Mouse (Mus musculus): ENCODE measurements around the gene Ift122.

Ift122 gene

DNA sequence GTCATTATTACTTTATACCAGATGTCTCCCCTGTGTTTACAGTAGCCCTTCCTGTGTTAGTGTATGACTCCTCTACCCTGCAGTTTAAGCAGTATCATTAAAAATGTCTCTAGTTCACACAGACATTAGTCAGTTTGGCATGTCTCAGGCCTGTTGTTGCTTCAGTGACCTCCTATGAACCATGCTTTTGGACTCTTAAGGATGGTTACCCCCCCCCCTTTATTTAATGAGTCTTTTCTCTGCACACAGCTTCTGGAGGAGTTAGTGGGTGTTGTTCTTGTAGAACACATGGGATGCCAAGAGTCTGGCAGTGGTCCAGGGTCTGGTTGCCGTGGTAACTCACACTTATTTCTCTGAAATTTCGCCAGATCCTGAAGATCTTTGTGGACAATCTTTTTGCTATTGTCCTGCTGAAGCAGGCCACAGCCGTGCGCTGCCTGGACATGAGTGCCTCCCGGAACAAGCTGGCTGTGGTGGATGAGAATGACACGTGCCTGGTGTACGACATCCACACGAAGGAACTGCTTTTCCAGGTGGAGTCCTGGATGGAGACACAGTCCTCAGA lies 38.3 kb downstream of the Ift122 start:
- DNase-seq, result peak; percentile 86

DNA sequence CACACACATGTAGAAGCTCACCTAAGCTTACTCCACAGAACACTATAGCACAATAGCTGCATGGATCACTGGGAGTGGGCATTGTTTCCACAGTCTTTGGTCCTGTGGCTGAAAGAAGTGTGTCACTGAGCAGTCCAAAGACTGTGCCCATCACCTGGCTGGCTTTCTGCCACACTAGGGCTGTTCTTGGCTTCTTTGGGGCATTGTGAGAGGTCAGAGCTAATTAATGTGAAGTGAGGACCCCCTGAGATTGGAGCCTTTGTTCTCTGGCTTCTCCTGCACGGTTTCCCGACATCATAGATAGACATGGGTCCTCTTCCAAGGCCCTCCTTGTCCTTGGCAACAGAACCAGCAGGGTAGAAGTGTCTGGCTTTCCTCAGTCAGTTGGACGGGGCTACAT lies 39.1 kb downstream of the Ift122 start:
- no peak for DNase-seq

DNA sequence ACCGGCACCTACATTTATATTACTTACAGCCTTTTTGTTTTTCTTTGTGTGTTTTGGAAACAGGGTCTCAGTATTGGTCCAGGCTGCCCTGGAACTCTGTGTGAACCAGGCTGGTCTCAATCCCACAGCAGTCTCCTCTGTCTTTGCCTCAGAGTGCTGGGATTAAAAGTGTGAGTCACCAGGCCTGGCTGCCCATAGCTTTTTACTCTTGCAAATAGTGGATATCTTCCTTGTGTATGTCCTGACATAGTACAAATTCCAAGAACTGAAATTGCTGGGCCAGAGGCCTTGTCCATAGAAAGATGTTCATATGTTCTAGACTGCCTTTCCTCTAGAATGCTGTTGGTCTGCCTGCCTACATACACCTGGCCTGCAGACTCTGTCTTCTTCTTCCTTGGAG lies 43.1 kb downstream of the Ift122 start:
- DNase-seq, result no peak

DNA sequence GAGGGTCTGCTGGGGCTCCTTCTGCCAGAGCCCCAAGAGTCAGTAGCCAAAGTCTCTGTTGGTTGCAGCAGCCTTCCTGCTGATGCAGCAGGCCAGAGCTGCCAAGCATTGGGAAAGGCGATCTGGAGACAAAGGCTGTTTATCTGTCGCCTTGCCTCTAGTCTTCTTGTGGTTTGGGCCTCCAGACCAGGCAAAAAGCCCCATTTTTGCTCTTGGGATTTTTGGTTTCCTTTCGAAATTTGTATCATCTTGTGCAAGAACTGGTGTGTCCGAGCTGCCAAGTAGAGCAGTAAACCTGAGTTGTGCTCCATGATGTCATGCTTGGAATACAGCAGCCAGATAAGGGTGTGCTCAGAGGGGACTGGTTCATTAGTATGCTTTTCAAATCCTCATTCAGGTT lies 43.8 kb downstream of the Ift122 start:
- DNase-seq, result no peak

DNA sequence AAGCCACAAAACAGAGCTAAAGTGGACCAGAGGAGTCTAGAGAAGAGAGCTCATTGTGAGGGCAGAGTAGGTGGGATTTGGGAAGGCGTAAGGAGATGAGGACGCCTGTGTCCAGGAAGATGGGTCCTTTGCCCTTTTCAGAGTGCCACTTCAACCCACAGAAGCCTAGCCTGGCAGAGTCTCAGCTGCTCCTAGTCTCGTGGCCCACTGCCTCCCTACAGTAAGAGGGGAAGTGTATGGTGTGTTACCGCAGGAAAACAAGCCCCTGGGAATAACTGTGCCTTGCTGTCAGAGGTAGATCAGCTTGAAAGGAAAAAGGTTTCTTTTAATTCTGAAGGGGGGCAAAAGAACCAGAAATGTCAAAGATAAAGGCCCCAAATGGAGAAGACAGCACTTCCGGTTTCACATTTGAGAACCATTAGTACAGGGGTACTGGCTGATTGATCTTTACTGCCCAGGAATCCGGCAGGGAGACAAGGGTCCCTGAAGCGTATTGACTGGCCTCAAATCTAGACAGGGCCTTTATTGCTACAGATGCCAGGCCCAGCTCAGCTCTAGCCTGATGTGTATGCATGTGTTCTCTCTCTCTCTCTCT lies 44.8 kb downstream of the Ift122 start:
- no peak for DNase-seq

DNA sequence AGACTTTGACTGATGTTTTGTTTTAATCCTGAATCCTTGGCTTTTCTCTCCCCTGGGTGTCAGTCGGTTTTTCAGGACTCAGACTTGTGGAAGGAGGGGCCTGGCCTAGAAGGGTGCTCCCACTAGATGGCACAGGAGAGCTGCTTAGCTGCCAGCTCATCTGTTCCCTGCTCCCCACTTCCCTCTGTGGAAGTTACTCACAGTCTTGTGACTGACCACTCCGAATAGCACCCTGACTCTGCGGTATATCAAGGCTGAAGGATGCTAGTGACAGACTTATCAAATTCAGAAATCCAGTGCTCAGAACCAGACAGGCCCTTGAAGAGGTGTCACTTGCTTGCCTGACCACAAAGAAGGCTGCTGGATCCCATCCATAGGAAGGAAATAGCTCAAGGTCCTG lies 47.8 kb downstream of the Ift122 start:
- peak; percentile 86 for DNase-seq

DNA sequence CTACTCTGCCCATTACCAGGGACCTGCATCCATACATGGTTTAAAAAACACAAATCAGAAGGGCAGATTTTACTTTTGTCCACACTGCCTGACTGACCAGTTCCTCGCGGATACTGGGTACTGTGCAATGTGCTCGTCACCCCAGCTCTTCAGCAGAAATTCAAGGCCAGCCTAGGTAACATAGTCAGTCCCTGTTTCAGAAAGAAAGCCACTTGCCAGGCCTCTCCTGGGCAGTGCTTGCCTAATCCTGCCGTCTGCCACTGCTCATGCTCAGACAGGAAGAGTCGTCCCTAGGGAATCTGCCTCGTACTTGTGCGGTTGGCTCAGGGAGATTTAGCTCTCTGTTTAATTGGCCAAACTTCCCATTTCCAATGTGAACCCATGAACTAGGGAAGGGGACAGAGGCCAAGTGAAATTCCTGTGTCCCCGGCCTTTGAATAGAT lies 48.2 kb downstream of the Ift122 start:
- DNase-seq, result no peak

DNA sequence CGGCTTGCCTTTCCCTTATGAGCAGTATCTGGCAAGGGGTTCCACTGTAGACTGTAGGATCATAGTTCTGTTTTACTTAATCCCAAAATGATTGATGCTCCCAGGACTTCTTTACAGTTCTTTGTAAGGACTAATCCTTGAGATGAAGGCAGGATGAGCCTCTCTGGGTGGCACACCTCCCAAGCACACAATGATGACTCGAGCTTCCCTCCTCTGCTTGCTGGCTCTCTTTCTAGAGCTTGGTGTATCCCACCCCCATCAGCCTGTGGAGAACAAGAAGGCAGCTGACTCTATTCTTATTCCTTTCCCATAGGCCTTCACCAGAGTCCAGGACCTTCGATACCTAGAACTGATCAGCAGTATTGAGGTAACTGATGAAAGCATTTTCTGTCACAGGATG lies 49.3 kb downstream of the Ift122 start:
- DNase-seq, result peak; percentile 65

DNA sequence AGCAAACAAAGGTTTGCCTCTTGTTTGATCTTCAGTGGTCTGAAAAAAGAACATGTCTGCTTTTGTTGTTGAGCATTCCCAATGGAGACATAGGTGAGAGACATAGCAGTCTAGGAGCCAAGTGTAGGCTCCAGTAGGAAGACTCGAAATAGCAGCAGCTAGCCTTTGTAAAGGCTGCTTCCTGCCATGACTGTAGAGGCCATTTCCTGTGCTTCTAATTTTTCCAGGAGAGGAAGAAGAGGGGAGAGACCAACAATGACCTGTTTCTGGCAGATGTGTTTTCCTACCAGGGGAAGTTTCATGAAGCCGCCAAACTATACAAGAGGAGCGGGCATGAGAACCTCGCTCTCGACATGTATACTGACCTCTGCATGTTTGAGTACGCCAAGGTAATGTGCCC lies 52.3 kb downstream of the Ift122 start:
- DNase-seq, result no peak

DNA sequence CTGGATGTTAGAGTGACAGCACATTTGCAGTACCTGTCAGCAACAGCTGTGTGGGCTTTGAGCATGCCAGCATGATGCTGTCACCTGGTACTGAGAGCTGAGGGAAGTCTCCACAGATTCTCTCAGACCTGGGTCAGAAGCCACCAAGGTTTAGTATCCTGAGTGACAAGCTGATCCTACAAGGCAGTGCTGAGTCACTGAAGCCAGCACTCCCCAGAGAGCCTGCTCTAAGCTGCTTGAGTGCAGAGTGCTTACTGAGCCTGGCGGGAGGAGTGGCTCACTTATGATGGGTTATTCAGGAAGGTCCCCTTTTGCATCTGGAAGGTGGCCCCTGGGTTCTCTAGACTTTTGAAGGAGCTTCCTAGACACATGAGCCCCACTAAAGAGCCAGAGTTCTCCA lies 53.2 kb downstream of the Ift122 start:
- DNase-seq, result no peak

DNA sequence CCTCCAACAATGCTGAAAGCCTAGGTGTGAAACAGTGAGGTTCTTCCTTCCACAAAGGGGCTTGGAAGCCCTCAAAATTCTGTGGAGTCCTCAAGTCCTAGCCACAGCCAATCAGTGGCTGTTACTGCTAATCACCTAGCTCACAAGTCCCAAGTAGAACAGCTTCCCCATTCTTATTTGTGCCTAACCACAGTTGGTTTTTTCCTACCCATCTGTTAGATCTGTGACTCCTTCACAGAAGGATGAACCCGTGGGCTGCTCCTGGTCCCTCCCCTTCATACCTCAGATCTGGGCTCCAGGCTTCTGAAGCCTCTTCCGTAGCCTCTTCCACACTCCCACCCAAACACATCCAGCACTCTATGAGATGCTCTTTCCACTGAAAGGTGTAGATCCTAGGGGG lies 53.6 kb downstream of the Ift122 start:
- DNase-seq, result no peak

DNA sequence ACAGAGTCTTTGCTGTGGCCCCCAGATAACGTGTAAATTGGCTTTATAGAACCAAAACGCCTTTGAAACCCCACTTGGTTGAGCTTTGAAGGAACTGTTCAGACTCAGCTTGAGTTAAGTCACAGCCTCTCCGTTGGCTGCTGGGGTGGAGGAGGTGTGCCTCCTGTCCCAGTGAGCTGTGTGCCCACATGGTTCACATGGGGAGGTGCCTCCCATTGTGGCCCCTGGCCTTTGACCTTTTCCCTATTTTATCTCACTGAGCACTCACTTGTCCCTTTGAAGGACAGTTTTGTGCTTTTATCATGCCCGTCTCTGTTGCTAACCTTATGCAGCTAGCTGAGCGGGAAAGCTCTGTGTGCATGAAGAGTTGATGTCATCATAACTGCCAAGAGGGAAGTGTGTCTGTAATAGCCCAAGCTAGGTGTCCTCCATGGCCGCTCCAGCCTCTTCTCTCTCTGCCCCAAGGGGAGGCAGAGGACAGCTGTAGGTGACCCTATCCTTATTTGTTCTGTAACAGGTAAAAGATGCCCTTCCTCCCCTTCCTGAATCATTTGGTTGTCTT lies 55.2 kb downstream of the Ift122 start:
- no peak for DNase-seq

DNA sequence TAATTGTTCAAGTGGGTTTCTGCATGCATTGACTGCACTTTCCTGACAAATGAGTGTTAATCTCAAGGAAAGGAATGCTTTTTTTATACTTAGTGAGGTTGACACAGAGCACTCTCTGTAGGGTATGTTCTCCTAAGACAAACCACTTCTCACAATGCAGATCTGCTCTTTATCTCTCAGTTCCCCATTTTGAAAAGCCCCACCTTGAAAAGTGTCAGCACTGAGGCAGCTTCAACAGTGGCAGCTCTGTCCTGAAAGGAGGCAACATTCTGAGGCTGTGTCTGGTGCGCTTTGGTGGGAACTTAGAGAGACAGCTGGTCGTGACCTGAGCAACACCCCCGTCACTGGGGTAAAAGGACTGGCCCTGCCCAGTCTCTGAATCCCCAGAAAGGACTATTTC lies 55.8 kb downstream of the Ift122 start:
- DNase-seq, result no peak

DNA sequence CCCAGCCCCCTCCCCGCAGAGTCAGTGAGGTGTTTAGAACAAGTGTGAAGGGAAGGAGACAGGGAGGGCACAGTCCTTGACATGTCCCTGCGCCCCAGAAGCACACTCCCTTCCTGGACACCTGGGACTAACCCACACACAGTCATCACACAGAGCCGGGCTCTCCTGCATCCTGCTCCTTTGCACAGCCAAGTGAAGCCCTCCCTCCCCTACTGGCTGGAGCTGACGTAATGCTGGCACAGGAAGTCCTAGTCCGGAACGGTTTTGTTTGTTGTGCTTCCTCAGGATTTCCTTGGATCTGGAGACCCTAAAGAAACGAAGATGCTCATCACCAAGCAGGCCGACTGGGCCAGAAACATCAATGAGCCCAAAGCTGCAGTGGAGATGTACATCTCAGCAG lies 56.7 kb downstream of the Ift122 start:
- DNase-seq, result no peak

DNA sequence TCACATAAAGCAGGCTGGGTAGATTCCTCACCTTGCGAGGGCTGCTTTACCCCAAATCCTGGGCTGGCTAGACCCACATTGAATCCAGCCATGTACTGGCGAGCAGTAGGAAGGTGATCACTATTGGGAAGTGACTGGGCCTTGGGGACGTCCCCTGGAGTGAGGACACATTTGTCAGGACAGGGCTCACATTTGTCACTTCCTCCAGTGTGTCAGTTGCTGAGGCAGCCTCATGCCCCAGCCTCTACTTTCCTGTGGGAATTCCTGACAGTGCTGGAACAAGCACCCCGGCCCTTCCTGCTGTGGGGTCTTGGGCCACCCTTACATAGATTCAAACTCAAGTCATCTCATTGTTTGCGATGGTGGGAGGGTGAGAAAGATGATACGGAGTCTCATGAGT lies 58.5 kb downstream of the Ift122 start:
- DNase-seq, result no peak

DNA sequence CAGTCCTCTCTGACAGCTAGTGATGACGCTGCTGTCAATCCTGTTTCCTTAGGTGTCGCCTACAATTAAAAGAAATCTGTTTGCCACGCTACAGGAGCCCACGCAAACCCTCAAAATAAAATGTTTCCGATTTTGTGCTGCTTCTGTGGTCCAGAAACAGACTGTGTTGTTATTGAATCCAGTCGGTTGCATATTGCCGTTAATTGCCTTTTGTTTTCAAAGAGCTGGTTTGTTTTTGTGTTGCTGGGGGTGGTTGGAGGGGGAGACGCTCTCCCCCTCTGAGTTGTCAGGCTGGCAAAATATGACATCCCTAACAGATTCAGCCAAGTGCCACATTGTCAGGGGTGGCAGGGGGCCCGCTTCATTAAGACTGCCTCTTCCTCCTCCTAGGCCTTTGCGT lies 60.2 kb downstream of the Ift122 start:
- no peak for DNase-seq

DNA sequence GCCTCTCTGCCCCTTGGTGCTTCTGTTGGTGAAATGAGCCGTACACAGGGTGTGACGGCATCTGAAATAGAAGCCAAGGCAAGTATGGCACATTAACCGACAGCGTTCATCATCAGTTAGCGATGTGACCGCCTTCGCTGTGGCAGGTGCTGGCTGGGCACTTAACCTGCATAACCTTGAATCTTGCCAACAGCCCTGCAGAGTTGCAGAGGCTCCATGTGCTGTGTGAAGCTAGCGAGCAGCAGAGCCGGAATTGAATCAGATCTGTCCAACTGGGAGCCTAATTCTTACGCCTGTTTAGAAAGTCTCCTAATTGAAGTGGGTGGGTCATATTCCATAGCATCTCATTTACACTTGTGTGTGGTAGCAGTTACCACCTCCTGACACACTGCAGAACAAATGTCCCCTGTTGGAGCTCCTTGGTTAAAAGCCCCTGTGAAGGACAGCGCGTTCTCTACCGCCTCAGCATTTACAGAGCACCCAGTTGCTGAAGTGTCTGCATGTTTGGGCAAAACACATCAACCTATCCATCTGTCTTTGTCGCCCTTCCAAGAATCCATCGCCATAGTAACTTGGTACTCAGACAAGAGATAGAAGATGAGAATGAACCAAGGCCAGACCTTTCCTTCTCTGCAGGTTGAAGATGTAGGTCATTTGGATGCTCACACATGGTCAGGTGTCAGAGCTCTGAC lies 61.4 kb downstream of the Ift122 start:
- peak; percentile 82 for DNase-seq

DNA sequence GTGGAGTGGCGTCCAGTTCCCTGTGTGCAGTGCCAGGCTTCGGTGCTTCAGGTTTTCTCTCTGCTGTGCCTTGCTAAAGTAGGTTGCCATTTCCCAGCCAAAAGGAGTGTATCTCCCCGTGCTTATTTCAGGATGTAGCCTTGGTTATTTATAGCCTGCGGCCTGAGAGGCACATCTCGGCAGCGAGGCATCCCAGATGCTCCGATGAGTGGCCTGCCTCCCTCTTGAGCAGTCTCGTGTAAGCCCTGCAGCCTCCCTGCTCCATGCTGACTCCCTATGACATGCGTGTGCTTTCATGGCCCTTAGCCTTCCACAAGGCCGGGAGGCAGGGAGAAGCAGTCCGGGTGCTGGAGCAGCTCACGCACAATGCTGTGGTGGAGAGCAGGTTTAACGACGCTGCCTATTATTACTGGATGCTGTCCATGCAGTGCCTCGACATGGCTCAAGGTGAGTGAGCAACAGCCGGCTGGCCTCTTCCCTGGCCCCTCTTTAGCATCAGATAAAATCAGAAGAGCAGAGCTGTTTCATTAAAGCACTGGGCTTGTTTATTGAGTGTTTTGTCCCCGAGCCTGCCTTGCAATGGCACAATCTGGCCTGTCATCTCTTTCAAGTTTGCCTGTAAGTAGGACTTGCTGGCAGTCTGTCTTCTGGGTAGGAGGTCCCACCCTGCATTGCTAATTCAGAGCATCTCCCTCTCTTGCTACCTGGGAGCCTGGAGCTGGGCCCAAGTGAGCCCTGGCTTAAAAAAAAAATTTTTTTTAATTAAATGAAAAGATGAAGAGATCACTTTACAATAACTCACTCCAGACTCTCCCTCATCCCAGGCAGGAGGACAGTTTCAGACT lies 62.6 kb downstream of the Ift122 start:
- peak; percentile 80 for DNase-seq

DNA sequence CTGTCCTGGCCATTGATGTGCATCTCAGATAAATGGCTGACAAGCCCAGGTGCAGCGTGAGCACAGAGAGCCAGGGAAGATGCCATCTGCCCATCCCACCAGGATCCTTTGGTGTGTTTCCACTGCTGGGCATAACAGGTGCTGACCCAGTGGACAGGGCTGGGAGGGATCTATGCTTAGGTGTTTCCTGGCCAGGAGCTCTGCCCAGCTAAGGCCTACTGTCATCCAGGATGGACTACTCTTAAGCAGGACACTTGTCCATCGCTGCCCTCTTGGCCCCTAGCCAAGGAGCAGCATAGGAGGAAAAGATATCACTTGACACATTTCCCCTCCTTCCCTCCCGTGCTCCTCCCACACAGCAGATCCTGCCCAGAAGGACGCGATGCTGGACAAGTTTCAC lies 63.3 kb downstream of the Ift122 start:
- no peak for DNase-seq

DNA sequence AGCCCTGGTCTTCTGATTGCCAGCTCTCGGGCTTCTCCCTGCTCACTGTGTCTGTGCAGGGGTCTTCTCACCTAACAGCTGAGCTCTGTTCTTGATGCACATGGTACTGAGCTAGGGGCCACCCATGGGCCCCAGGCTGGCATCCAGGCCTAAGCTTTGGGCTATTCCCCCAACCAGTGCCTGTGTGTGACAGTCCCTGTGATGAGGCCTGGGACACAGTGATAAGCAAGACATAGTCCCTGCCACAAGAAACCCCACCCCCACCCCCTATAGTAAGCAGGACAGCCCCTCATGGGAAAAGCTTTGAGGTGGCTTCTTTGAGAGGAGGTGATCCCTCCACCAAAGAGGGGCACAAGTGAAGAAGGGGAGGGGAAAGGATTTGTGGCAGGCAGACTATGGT lies 65.3 kb downstream of the Ift122 start:
- no peak for DNase-seq

DNA sequence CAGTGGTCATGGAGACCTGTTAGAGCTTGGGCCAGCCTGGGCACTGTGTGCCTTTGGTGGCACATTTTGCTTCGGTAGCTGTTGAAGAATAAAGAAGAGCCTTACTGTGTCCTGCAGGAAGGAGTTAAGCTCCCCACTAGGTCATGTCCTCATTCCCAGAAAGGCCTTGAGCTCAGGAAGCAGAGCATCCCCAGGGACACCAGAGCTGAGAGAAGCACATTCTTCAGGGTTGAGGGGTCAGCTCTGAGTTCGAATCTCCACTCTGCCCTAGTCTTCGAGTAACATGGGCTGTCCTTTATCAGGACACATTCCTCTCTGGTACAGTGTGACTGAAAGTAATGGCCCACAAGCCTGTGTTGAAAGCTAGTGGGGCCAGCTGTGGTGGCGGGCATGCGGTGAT lies 66.6 kb downstream of the Ift122 start:
- DNase-seq, result no peak

DNA sequence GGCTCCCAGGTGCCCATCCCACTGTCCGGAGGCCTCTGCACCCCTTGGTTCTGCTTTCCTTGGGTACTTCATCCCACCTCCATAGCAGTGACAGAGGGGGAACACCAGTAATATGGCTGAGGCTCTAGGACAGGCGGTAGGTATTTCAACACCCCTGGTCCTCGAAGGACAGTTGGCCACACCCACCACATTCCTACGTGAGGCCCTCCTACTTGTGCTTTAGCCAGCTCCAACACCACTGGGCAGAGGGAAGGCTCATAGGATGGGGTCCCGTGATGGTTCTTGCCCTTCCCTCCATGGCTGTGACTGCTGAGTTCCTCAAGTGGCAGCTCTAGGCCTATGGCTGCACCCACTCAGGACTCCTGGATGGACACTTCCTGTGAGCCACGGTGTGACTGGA lies 71.6 kb downstream of the Ift122 start:
- DNase-seq, result no peak

DNA sequence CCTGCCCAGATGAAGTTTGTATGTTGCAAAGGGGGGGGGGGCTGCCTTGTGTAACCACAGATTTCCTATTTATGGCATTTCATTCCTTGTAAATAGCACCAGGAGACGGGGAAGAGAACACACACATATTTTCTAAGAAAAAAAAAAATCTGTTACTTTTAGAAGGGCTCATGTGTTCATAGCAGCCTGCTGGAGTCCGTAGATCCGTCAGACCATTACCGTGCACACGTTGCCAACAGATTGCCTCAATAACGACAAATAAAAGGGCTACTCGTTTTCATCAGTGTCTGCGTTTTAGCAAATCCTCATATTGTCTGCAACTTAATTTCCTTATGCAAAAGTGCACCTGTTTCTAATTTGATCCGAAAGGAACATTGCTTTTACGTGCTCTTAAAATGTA lies 73.1 kb downstream of the Ift122 start:
- DNase-seq, result no peak

Data from right cerebral cortex, adult 18-20 months (tissue).